Mouse (Mus musculus) lung, embryonic 14.5 days (tissue): ENCODE measurements around the gene Slc4a3. TPM values are rescaled to one million over a fixed set of nuclear protein-coding genes. Genes with fewer than 3 reads are reported as not detected.

Source experiments
- ATAC-seq: fragments of 200-750 bp; cut with Nextera tagmentation; 2 replicates; pipeline ENCODE4 v1.8.0; 2017; ENCODE audit warnings: mild to moderate bottlenecking, moderate TSS enrichment, moderate library complexity; ENCODE audit not compliant: insufficient read depth
- DNase-seq: peaks from one replicate; pipeline ENCODE4 v3.0.0-alpha.2; 2015
- H3K27ac ChIP-seq: fragments of 300-500 bp; sonication (generic); 2 replicates; pipeline ENCODE4 v1.5.1; 2014; ENCODE audit warnings: low read depth, mild to moderate bottlenecking, moderate library complexity
- H3K27me3 ChIP-seq: fragments of 300-500 bp; sonication (generic); 2 replicates; pipeline ENCODE4 v1.6.1; 2014; ENCODE audit warnings: low read length, control low read depth; ENCODE audit not compliant: insufficient read depth
- H3K36me3 ChIP-seq: fragments of 300-500 bp; sonication (generic); 2 replicates; pipeline ENCODE4 v1.6.1; 2014; ENCODE audit warnings: control low read depth; ENCODE audit not compliant: insufficient read depth
- H3K4me1 ChIP-seq: fragments of 300-500 bp; sonication (generic); 2 replicates; pipeline ENCODE4 v1.6.1; 2014; ENCODE audit warnings: antibody characterized with exemption, control low read depth; ENCODE audit not compliant: insufficient read depth
- H3K4me2 ChIP-seq: fragments of 300-500 bp; sonication (generic); 2 replicates; pipeline ENCODE4 v1.6.1; 2014; ENCODE audit warnings: mild to moderate bottlenecking
- H3K4me3 ChIP-seq: fragments of 300-500 bp; sonication (generic); 2 replicates; pipeline ENCODE4 v1.5.1; 2014; ENCODE audit warnings: low read depth, low read length
- H3K9ac ChIP-seq: fragments of 300-500 bp; sonication (generic); 2 replicates; pipeline ENCODE4 v1.6.1; 2014
- H3K9me3 ChIP-seq: fragments of 300-500 bp; sonication (generic); 2 replicates; pipeline ENCODE4 v1.6.1; 2016; ENCODE audit warnings: low read depth, low read length, control low read depth
- CTCF ChIP-seq: IDR thresholded peaks from 2 replicates; pipeline ENCODE4 v1.5.1; 2016; ENCODE audit warnings: antibody characterized with exemption, low read depth
- WGBS: fragments of 180-500 bp; shearing (Covaris S2); extraction: QIAGEN DNeasy Blood & Tissue Kit; methylation state at CpG from one replicate; pipeline ENCODE4 v1.1.7; 2014; 5-methylcytosine and 5-hydroxymethylcytosine counted together
- polyA plus RNA-seq: library from polyadenylated mRNA; unstranded; fragments of >200 nt; fragmentation: Nextera tagmentation; extraction: Ambion mirVana; gene quantifications from 2 replicates; pipeline ENCODE4 v1.2.1, GENCODE M21; 2014

Gene Slc4a3
- polyA plus RNA-seq, 1 experiment from 2014 or later: 9.7 TPM

GRCm38 (mm10) chr1:75538597-75539190, 7.4 kb upstream of the Slc4a3 start:
- Histone ChIP-seq H3K27me3 (no peaks in the 10 kb centered on the region), H3K27ac (no peak overlapping the region), H3K4me1 (no peaks in the 10 kb centered on the region), H3K4me3 (no peak overlapping the region), H3K9me3 (no peaks in the 10 kb centered on the region), H3K9ac (no peak overlapping the region), H3K36me3 (peaks cover 26% of the 10 kb centered on the region), H3K4me2 (no peak overlapping the region)
- no peak for TF ChIP-seq CTCF
- WGBS: 80% methylated on average over 9 of the region's 9 CpGs
- DNase-seq: no peak
- no peak for ATAC-seq

- no peak for TF ChIP-seq CTCF
- ATAC-seq (no peak), DNase-seq (no peak)
- H3K27me3 ChIP-seq: no peaks in the 10 kb centered on the region
- H3K36me3 ChIP-seq: peaks cover 2% of the 10 kb centered on the region; the same call in 1 of the 2 replicates
- peaks cover 6% of the 10 kb centered on the region; the same call in 1 of the 2 replicates for H3K4me1 ChIP-seq
- H3K9me3 ChIP-seq: no peaks in the 10 kb centered on the region
- H3K4me3 ChIP-seq: no peak overlapping the region
- 83% methylated on average over 7 of the region's 7 CpGs for WGBS
- no peak overlapping the region for H3K27ac ChIP-seq
- no peak overlapping the region for H3K4me2 ChIP-seq
- H3K9ac ChIP-seq: no peak overlapping the region
Observed at GRCm38 (mm10) chr1:75541496-75541895, 4.6 kb upstream of the Slc4a3 start.

GRCm38 (mm10) chr1:75544351-75544750, 1.7 kb upstream of the Slc4a3 start:
- TF ChIP-seq CTCF: no peak
- no peak overlapping the region for H3K27ac ChIP-seq
- H3K9ac ChIP-seq: no peak overlapping the region
- peaks cover 6% of the 10 kb centered on the region; the same call in 1 of the 2 replicates for H3K4me1 ChIP-seq
- H3K9me3 ChIP-seq: no peaks in the 10 kb centered on the region
- H3K4me3 ChIP-seq: no peak overlapping the region
- H3K36me3 ChIP-seq: no peaks in the 10 kb centered on the region; the same call in 1 of the 2 replicates
- no peak overlapping the region for H3K4me2 ChIP-seq
- DNase-seq (no peak), ATAC-seq (no peak)
- H3K27me3 ChIP-seq: no peaks in the 10 kb centered on the region
- 86% methylated on average over 6 of the region's 6 CpGs for WGBS

- Histone ChIP-seq H3K27ac (no peak overlapping the region), H3K4me2 (peak overlapping the region; percentile 74), H3K9me3 (no peaks in the 10 kb centered on the region), H3K9ac (no peak overlapping the region), H3K4me3 (no peak overlapping the region), H3K36me3 (peaks cover 12% of the 10 kb centered on the region), H3K27me3 (no peaks in the 10 kb centered on the region), H3K4me1 (peaks cover 6% of the 10 kb centered on the region; the same call in 1 of the 2 replicates)
- WGBS: 92% methylated on average over 13 of the region's 13 CpGs
- no peak for TF ChIP-seq CTCF
- ATAC-seq (no peak), DNase-seq (no peak)
Observed at GRCm38 (mm10) chr1:75547351-75547750, 1.3 kb downstream of the Slc4a3 start.

- 87% methylated on average over 3 of the region's 3 CpGs for WGBS
- ATAC-seq (no peak), DNase-seq (no peak)
- Histone ChIP-seq H3K27me3 (no peaks in the 10 kb centered on the region), H3K27ac (no peak overlapping the region), H3K9ac (no peak overlapping the region), H3K4me3 (no peak overlapping the region), H3K9me3 (no peaks in the 10 kb centered on the region), H3K36me3 (peaks cover 16% of the 10 kb centered on the region), H3K4me1 (peaks cover 6% of the 10 kb centered on the region; the same call in 1 of the 2 replicates), H3K4me2 (no peak overlapping the region)
- TF ChIP-seq CTCF: no peak
Observed at GRCm38 (mm10) chr1:75548083-75548482, 2.0 kb downstream of the Slc4a3 start.

DNA sequence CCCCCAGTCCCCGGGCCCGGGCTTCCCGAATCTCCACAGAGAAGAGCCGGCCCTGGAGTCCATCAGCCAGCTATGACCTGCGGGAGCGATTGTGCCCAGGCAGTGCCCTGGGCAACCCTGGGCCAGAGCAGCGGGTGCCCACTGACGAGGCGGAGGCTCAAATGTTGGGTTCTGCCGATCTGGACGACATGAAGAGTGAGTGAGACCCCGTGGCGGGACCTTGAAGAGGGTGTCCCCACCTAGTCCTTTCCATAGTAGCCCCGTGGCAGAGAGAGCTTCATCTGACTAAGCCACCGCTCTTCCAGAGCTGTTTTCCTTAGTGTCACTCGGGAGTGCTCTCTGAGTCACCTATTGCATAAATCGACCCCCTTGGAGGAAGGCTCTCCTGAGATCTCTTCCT, 2.8 kb downstream of the Slc4a3 start:
- DNase-seq (no peak), ATAC-seq (no peak)
- Histone ChIP-seq H3K9ac (no peak overlapping the region), H3K27ac (no peak overlapping the region), H3K4me2 (no peak overlapping the region), H3K4me1 (peaks cover 6% of the 10 kb centered on the region; the same call in 1 of the 2 replicates), H3K9me3 (no peaks in the 10 kb centered on the region), H3K36me3 (peaks cover 20% of the 10 kb centered on the region), H3K27me3 (no peaks in the 10 kb centered on the region), H3K4me3 (no peak overlapping the region)
- no peak for TF ChIP-seq CTCF
- 79% methylated on average over 17 of the region's 17 CpGs for WGBS

DNA sequence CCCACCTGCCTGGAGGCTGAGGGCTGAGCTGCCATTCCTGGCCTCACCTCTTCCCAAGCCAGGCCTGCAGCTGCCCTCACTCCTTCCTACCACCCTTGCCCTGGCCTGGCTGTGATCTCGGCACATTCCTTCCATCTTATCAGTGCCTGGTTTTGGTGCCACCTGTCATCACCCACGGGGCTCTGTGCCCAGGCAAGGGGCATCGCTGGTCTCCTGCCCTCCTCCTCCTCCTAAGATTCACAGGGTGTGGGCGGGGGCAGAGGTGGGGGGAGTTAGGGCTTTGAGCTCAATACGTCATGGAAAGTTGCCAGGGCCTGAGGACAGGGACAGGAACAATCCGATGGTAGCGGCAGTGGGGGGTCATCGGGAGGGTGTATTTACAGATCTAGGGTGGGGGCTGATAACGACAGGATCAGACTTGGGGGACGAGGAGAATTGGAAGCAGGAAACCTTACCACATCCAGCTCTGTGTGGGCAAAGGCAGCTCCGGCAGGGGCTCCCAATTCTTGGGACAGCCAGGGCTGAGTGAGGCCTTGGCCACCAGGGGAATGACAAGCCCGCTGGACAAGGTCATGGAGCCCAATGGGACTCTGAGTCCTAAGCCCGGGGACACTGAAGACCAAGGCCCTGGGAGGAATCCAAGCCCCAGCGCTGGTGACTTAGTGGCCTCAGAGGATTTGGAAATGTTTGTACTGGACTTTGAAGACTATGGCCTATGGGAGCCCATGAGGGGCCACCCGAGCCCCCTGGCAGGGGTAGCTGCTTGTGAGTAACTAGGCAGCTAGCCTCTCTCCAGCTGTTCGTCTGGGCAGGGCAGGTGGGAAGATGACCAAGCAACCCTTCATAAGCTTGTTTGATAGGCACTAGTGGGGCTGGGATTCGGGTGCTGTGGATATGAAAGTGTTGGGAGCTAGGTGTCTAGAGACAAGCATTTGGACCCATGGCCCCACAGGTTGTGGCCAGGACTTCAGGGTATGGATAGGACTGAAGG, 3.5 kb downstream of the Slc4a3 start:
- H3K36me3 ChIP-seq: peaks cover 22% of the 10 kb centered on the region
- H3K27ac ChIP-seq: no peak overlapping the region
- H3K4me3 ChIP-seq: no peak overlapping the region
- H3K4me2 ChIP-seq: no peak overlapping the region
- 67% methylated on average over 17 of the region's 17 CpGs for WGBS
- no peak overlapping the region for H3K9ac ChIP-seq
- no peak for ATAC-seq
- no peak for DNase-seq
- H3K27me3 ChIP-seq: no peaks in the 10 kb centered on the region
- TF ChIP-seq CTCF: no peak
- H3K9me3 ChIP-seq: no peaks in the 10 kb centered on the region
- H3K4me1 ChIP-seq: peaks cover 6% of the 10 kb centered on the region; the same call in 1 of the 2 replicates
